ENCODE assay signal across 23 mouse cellular contexts in genomic region chr6:142163406-142163805, GRCm38 (mm10). TPM values are rescaled to one million over a fixed set of nuclear protein-coding genes. Genes with fewer than 3 reads are reported as not detected.
DNase-seq lines count a peak whose midpoint lies in the region; ATAC-seq and TF ChIP-seq lines count a peak whose summit lies in the region.
"Had no signal": no experiment of that assay in that cellular context is flagged by ENCODE, and none has a peak within 500 bp of the region (broad histone marks: within the 10 kb centered on the region; RNA-seq: fewer than 3 reads in every experiment).

No protein-coding gene starts in this region.

- H3K36me3 ChIP-seq in kidney, adult 2 months (ENCODE audit: control insufficient read depth, insufficient read depth, low read length), result no peaks in the 10 kb centered on the region; the same call in 1 of the 2 replicates
- no peaks in the 10 kb centered on the region for H3K36me3 ChIP-seq in kidney, embryonic 14.5 days (ENCODE audit: control insufficient read depth, insufficient read depth, low read length)
- no peaks in the 10 kb centered on the region for H3K36me3 ChIP-seq in hindbrain, embryonic 10.5 days
- H3K36me3 ChIP-seq: G1E had no signal

- no peak overlapping the region for H3K4me2 ChIP-seq in kidney, embryonic 14.5 days (replicated peaks; ENCODE audit: low read depth, low read length)

- DNase-seq in kidney, adult 2 months, result peak; percentile 73
- DNase-seq in kidney, postnatal 14 days, result no peak
- DNase-seq in kidney, adult 9 months, result peak; percentile 75
- peak; percentile 57 for DNase-seq in NIH3T3 (ENCODE audit: low read depth)
- no peak for DNase-seq in hindbrain, embryonic 10.5 days (ENCODE audit: low spot score)
- DNase-seq: adrenal gland, adult 2 months; adrenal gland, adult 8-10 months; adrenal gland, postnatal 10 days; adrenal gland, postnatal 14 days; adrenal gland, postnatal 25 days; adrenal gland, postnatal 36 days; B cell, adult 2 months; cerebellum, adult 11 months; cerebellum, adult 11-12 months; cerebellum, adult 18-20 months; cerebellum, adult 2 months had no signal

- H3K4me3 ChIP-seq in kidney, adult 2 months (ENCODE audit: insufficient read depth, low read depth, low read length), result no peak overlapping the region
- no peak overlapping the region for H3K4me3 ChIP-seq in kidney, embryonic 14.5 days (ENCODE audit: low read length)
- H3K4me3 ChIP-seq in hindbrain, embryonic 10.5 days, result no peak overlapping the region

- no peak for TF ChIP-seq CTCF in kidney, adult 2 months (conservative IDR thresholded peaks at IDR 0.05; ENCODE audit: insufficient read depth, insufficient read length, low read depth, low read length)

- no peaks in the 10 kb centered on the region for H3K27me3 ChIP-seq in kidney, adult 2 months (replicated peaks; ENCODE audit: control insufficient read depth, insufficient read depth, low read length)
- no peaks in the 10 kb centered on the region for H3K27me3 ChIP-seq in kidney, embryonic 14.5 days (ENCODE audit: control insufficient read depth, insufficient read depth, low read length)
- H3K27me3 ChIP-seq in hindbrain, embryonic 10.5 days (ENCODE audit: insufficient read depth, poor library complexity, severe bottlenecking), result no peaks in the 10 kb centered on the region
- H3K27me3 ChIP-seq: CH12.LX, Patski had no signal

- H3K9ac ChIP-seq in kidney, embryonic 14.5 days (ENCODE audit: low read depth, low read length), result no peak overlapping the region

- no peak for ATAC-seq in kidney, embryonic 14.5 days (ENCODE audit: low FRiP score, low TSS enrichment)
- ATAC-seq: activated CD4-positive, CD25-positive, alpha-beta regulatory T cell, adult 4 months; CD4-positive, CD25-positive, alpha-beta regulatory T cell, adult 4 months; Patski had no signal

- no peak for TF ChIP-seq POLR2A in kidney, adult 2 months (IDR thresholded peaks at IDR 0.05; ENCODE audit: low read depth, low read length)

- 56% methylated on average over 5 of the region's 5 CpGs for whole genome bisulfite sequencing in kidney, adult 2 months
- WGBS in kidney, embryonic 14.5 days, result 81% methylated on average over 5 of the region's 5 CpGs
- WGBS in hindbrain, embryonic 10.5 days, result 84% methylated on average over 5 of the region's 5 CpGs

- no peaks in the 10 kb centered on the region for H3K4me1 ChIP-seq in kidney, adult 2 months (ENCODE audit: control insufficient read depth, insufficient read depth, low read length)
- H3K4me1 ChIP-seq in kidney, embryonic 14.5 days (ENCODE audit: control insufficient read depth, insufficient read depth, low read length), result no peaks in the 10 kb centered on the region
- no peaks in the 10 kb centered on the region for H3K4me1 ChIP-seq in hindbrain, embryonic 10.5 days (replicated peaks)

- no peaks in the 10 kb centered on the region for H3K9me3 ChIP-seq in kidney, embryonic 14.5 days (ENCODE audit: control insufficient read depth, low read length)
- no peaks in the 10 kb centered on the region for H3K9me3 ChIP-seq in hindbrain, embryonic 10.5 days
- H3K9me3 ChIP-seq: G1E had no signal

- H3K27ac ChIP-seq in kidney, adult 2 months (ENCODE audit: insufficient read depth, low read depth, low read length), result peak overlapping the region; percentile 16; the same call in 1 of the 2 replicates
- no peak overlapping the region for H3K27ac ChIP-seq in kidney, embryonic 14.5 days (ENCODE audit: low read depth, low read length)
- no peak overlapping the region for H3K27ac ChIP-seq in hindbrain, embryonic 10.5 days

RNA-seq across cellular contexts. Expression of gene Slco1a6, which starts 44.9 kb away (rescaled TPM):
- 41.4 and 41.9 TPM in 2 replicates for polyA plus RNA-seq in kidney, adult 2 months (2012; rRNA removed)
- 0.53 and 1.3 TPM in 2 replicates for polyA plus RNA-seq in kidney, embryonic 14.5 days (2014; fragmentation: Nextera tagmentation; extraction: Ambion mirVana)
- polyA plus RNA-seq in hindbrain, embryonic 10.5 days (2016; fragmentation: Nextera tagmentation; extraction: Ambion mirVana), result 0.22 and 0.24 TPM in 2 replicates
- polyA plus RNA-seq: adrenal gland, adult 2 months; C2C12; cerebellum, adult 2 months; G1E had no signal

Comparison
In these comparisons a context has a peak if more than half of its experiments do, and no peak if none do; other contexts are left out.
1. DNase-seq: peak in kidney, adult 2 months (single experiment), kidney, adult 9 months (single experiment) and NIH3T3 (single experiment); none in kidney, postnatal 14 days (single experiment) and hindbrain, embryonic 10.5 days (single experiment).
2. RNA of gene Slco1a6, which starts 44.9 kb away (polyA plus RNA-seq): 41.4 to 41.9 TPM in kidney, adult 2 months; 0.53 to 1.3 TPM in kidney, embryonic 14.5 days and 0.22 to 0.24 TPM in hindbrain, embryonic 10.5 days; every median in the first group is over 10 times any median in the second.